Mouse (Mus musculus) heart, embryonic 16.5 days (tissue): ENCODE results near the gene Harbi1. TPM values are rescaled to one million over a fixed set of nuclear protein-coding genes. Genes with fewer than 3 reads are reported as not detected.
A peak's percentile ranks its signal among the peaks of the same experiment; 100 is the strongest.

Source experiments
- ATAC-seq: fragments of 200-750 bp; cut with Nextera tagmentation; replicated peaks from 2 replicates; pipeline ENCODE4 v1.8.0; 2017; ENCODE audit warnings: moderate number of reproducible peaks; ENCODE audit not compliant: insufficient read depth, low FRiP score; ENCODE audit errors: extremely low read depth
- H3K27ac ChIP-seq: fragments of 300-500 bp; sonication (generic); 2 replicates; pipeline ENCODE4 v1.5.1; 2014; ENCODE audit warnings: mild to moderate bottlenecking, low read length, control low read depth, moderate library complexity
- H3K27me3 ChIP-seq: fragments of 300-500 bp; sonication (generic); 2 replicates; pipeline ENCODE4 v1.6.1; 2014; ENCODE audit warnings: low read length, mixed read lengths; ENCODE audit not compliant: control insufficient read depth, insufficient read depth
- H3K36me3 ChIP-seq: fragments of 300-500 bp; sonication (generic); 2 replicates; pipeline ENCODE4 v1.6.1; 2014; ENCODE audit not compliant: control insufficient read depth, insufficient read depth
- H3K4me1 ChIP-seq: fragments of 300-500 bp; sonication (generic); 2 replicates; pipeline ENCODE4 v1.6.1; 2014; ENCODE audit warnings: low read length, mixed read lengths; ENCODE audit not compliant: control insufficient read depth, insufficient read depth
- H3K4me2 ChIP-seq: fragments of 300-500 bp; sonication (generic); 2 replicates; pipeline ENCODE4 v1.6.1; 2014; ENCODE audit warnings: low read depth, mild to moderate bottlenecking, control low read depth, low read length
- H3K4me3 ChIP-seq: fragments of 300-500 bp; sonication (generic); 2 replicates; pipeline ENCODE4 v1.5.1; 2014; ENCODE audit warnings: mild to moderate bottlenecking, control low read depth, low read length
- H3K9ac ChIP-seq: fragments of 300-500 bp; sonication (generic); 2 replicates; pipeline ENCODE4 v1.6.1; 2014; ENCODE audit warnings: low read length, control low read depth
- H3K9me3 ChIP-seq: fragments of 300-500 bp; sonication (generic); replicated peaks from 2 replicates; pipeline ENCODE4 v1.6.1; 2016; ENCODE audit warnings: low read length; ENCODE audit not compliant: control insufficient read depth
- WGBS: fragments of 180-500 bp; shearing (Covaris S2); extraction: QIAGEN DNeasy Blood & Tissue Kit; methylation state at CpG from one replicate; pipeline ENCODE4 v1.1.7; 2014; 5-methylcytosine and 5-hydroxymethylcytosine counted together
- polyA plus RNA-seq: library from polyadenylated mRNA; unstranded; fragments of >200 nt; fragmentation: Nextera tagmentation; extraction: Ambion mirVana; gene quantifications from 2 replicates; pipeline ENCODE4 v1.2.1, GENCODE M21; 2015

The Harbi1 gene
- polyA plus RNA-seq, 1 experiment from 2014 or later = 12.2 TPM

- no peak for ATAC-seq
- WGBS = 74% methylated on average over 6 of the region's 6 CpGs
- Histone ChIP-seq H3K4me3 (no peak overlapping the region), H3K9ac (no peak overlapping the region), H3K4me2 (no peak overlapping the region), H3K27me3 (no peaks in the 10 kb centered on the region), H3K4me1 (peaks cover 7% of the 10 kb centered on the region), H3K27ac (no peak overlapping the region), H3K9me3 (no peaks in the 10 kb centered on the region), H3K36me3 (no peaks in the 10 kb centered on the region)
These were observed 4.9 kb upstream of the Harbi1 start for GRCm38 (mm10) chr2:91705736-91706135.

GRCm38 (mm10) chr2:91706456-91706855 is 4.2 kb upstream of the Harbi1 start:
- Histone ChIP-seq H3K27ac (no peak overlapping the region), H3K9me3 (no peaks in the 10 kb centered on the region), H3K4me3 (no peak overlapping the region), H3K36me3 (no peaks in the 10 kb centered on the region), H3K4me1 (peaks cover 9% of the 10 kb centered on the region), H3K9ac (no peak overlapping the region), H3K4me2 (no peak overlapping the region), H3K27me3 (no peaks in the 10 kb centered on the region)
- no peak for ATAC-seq

GRCm38 (mm10) chr2:91708361-91708760 is 2.3 kb upstream of the Harbi1 start:
- no peak overlapping the region for H3K9ac ChIP-seq
- H3K9me3 ChIP-seq = no peaks in the 10 kb centered on the region
- H3K36me3 ChIP-seq = no peaks in the 10 kb centered on the region
- H3K4me2 ChIP-seq = no peak overlapping the region
- H3K27me3 ChIP-seq = no peaks in the 10 kb centered on the region
- peaks cover 14% of the 10 kb centered on the region for H3K4me1 ChIP-seq
- no peak for ATAC-seq
- WGBS = 92% methylated on average over 6 of the region's 6 CpGs
- no peak overlapping the region for H3K4me3 ChIP-seq
- H3K27ac ChIP-seq = no peak overlapping the region

- peak overlapping the region; percentile 98 for H3K4me3 ChIP-seq
- no peaks in the 10 kb centered on the region for H3K27me3 ChIP-seq
- ATAC-seq = no peak
- peak overlapping the region; percentile 77 for H3K27ac ChIP-seq
- H3K9ac ChIP-seq = peak overlapping the region; percentile 90
- peaks cover 14% of the 10 kb centered on the region for H3K4me1 ChIP-seq
- H3K4me2 ChIP-seq = peak overlapping the region; percentile 93
- H3K9me3 ChIP-seq = no peaks in the 10 kb centered on the region
- H3K36me3 ChIP-seq = peaks cover 6% of the 10 kb centered on the region; the same call in 1 of the 2 replicates
- WGBS = 3% methylated on average over 8 of the region's 8 CpGs
These were observed 739 bp downstream of the Harbi1 start for GRCm38 (mm10) chr2:91711256-91711925.

- H3K36me3 ChIP-seq = peaks cover 9% of the 10 kb centered on the region; the same call in 1 of the 2 replicates
- 88% methylated on average over 1 of the region's 1 CpGs for WGBS
- no peak overlapping the region for H3K27ac ChIP-seq
- no peak overlapping the region for H3K4me2 ChIP-seq
- no peak overlapping the region for H3K9ac ChIP-seq
- H3K9me3 ChIP-seq = no peaks in the 10 kb centered on the region
- no peaks in the 10 kb centered on the region for H3K27me3 ChIP-seq
- H3K4me3 ChIP-seq = no peak overlapping the region
- ATAC-seq = no peak
- H3K4me1 ChIP-seq = peaks cover 8% of the 10 kb centered on the region; the same call in 1 of the 2 replicates
These were observed 4.3 kb downstream of the Harbi1 start for GRCm38 (mm10) chr2:91714921-91715320.

- Histone ChIP-seq H3K36me3 (peaks cover 9% of the 10 kb centered on the region; the same call in 1 of the 2 replicates), H3K9ac (no peak overlapping the region), H3K27me3 (no peaks in the 10 kb centered on the region), H3K4me1 (no peaks in the 10 kb centered on the region), H3K4me3 (no peak overlapping the region), H3K9me3 (no peaks in the 10 kb centered on the region), H3K27ac (no peak overlapping the region), H3K4me2 (no peak overlapping the region)
- ATAC-seq = no peak
- 80% methylated on average over 6 of the region's 6 CpGs for WGBS
These were observed 7.6 kb downstream of the Harbi1 start for GRCm38 (mm10) chr2:91718276-91718675.

- WGBS = 58% methylated on average over 4 of the region's 4 CpGs
- ATAC-seq = no peak
- Histone ChIP-seq H3K36me3 (peaks cover 3% of the 10 kb centered on the region; the same call in 1 of the 2 replicates), H3K4me1 (no peaks in the 10 kb centered on the region), H3K27me3 (no peaks in the 10 kb centered on the region), H3K4me2 (no peak overlapping the region), H3K4me3 (no peak overlapping the region), H3K9ac (no peak overlapping the region), H3K9me3 (no peaks in the 10 kb centered on the region), H3K27ac (no peak overlapping the region)
These were observed 12.7 kb downstream of the Harbi1 start for GRCm38 (mm10) chr2:91723382-91723781.

GRCm38 (mm10) chr2:91723951-91724350 is 13.3 kb downstream of the Harbi1 start:
- H3K4me1 ChIP-seq = no peaks in the 10 kb centered on the region
- no peak overlapping the region for H3K27ac ChIP-seq
- no peak overlapping the region for H3K9ac ChIP-seq
- no peak for ATAC-seq
- no peaks in the 10 kb centered on the region for H3K9me3 ChIP-seq
- no peaks in the 10 kb centered on the region for H3K27me3 ChIP-seq
- H3K4me3 ChIP-seq = no peak overlapping the region
- H3K36me3 ChIP-seq = no peaks in the 10 kb centered on the region
- H3K4me2 ChIP-seq = no peak overlapping the region

- no peak for ATAC-seq
- Histone ChIP-seq H3K4me2 (no peak overlapping the region), H3K27me3 (no peaks in the 10 kb centered on the region), H3K9me3 (no peaks in the 10 kb centered on the region), H3K4me1 (no peaks in the 10 kb centered on the region), H3K27ac (no peak overlapping the region; the same call in 1 of the 2 replicates), H3K36me3 (no peaks in the 10 kb centered on the region), H3K9ac (no peak overlapping the region), H3K4me3 (no peak overlapping the region)
- WGBS = 44% methylated on average over 2 of the region's 2 CpGs
These were observed 14.1 kb downstream of the Harbi1 start for GRCm38 (mm10) chr2:91724716-91725115.
